Mouse (Mus musculus) thymus, postnatal 4 days (tissue): Measurements from ENCODE around the gene Fam199x.

Experiments used
- DNase-seq: peaks from one replicate; pipeline ENCODE4 v3.0.0; 2021

Gene Fam199x

DNA sequence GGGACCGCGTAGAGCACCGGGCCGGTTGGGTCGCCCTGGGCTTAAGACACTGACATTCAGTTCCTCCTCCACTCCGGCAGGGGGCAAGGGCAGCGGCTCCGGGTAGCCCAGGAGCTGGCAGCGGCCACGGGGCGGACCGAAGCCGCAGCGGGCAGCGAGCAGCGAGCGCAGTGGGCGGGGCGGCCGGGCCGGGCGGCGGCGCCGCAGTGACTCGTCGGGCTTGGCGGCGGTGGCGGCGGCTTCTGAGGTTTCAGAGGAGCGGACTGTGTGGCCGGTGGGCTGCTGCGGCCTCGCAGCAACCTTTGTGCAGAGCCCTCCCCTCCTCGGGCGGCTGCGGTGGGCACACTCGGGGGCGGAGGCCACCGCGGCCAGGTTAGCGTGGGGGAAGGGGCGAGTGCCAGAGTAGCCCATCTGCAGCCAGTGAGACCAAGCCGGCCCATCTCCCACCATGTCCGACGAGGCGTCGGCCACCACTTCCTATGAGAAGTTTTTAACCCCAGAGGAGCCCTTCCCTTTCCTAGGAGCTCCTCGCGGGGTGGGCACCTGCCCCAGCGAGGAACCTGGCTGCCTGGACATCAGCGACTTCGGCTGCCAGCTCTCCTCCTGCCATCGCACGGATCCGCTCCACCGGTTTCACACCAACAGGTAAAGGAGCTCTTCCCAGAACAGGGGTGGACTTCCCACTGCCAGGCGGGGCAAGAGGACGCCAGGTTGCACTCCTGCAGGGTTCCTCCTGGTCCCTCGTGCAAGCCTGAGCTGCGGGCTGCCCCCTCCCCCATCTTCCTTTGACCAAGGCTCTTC lies at the start of gene Fam199x:
Gene Fam199x, plus strand, starts transcription at position 170 of the 801 bp plus-strand sequence.
- DNase-seq = peak; percentile 78

DNA sequence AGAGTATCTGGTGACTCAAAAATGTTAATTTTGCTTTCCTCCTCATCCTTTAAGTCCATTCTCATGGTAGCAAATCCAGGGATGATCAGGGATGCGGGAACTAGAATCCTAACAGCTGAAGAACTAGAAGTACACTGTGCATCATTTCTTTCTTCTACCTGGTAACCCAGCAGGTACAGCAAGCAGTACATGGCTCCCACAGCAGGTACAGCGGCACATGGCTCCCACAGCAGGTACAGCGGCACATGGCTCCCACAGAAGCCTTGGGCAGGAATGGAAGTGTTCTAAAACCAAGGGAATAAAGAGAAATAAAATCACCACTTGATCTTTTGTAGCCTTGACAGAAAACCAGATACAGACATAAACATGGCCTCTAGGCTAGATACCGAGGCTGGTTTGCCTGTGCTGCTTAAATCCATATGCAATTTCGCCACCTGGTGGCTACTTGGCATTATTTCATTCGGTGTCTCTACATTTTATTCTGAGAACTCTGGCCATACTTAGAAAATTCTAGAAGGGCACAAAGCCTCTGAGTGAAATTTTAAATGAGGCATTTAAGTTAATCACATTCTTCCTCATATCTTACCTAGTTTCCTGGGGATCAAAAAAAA lies 34.2 kb upstream of the Fam199x start:
- peak; percentile 64 for DNase-seq

DNA sequence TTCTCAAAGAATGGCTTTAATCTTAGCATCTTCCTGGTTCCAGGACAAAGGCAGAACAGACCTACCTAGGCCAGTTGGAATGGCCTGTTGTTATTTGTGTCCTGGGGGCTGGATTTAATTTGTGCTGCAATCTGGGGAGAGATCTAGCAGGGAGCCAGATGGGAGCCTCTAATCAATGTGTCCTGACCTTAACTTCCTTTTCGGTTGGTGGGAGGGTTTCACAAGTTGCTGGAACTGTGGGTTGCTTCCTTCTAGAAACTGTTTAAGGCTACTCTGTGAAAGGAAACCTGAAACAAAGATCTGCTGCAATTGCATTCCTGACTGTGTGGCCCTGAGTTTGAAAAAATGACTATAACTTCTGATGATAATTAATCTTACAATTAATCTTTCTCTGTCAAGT lies 31.7 kb upstream of the Fam199x start:
- no peak for DNase-seq

- peak; percentile 77 for DNase-seq
Observed at GRCm38 (mm10) chrX:137019310-137019709, 30.1 kb upstream of the Fam199x start.

- DNase-seq = no peak
Observed at GRCm38 (mm10) chrX:137030916-137031315, 18.5 kb upstream of the Fam199x start.

DNA sequence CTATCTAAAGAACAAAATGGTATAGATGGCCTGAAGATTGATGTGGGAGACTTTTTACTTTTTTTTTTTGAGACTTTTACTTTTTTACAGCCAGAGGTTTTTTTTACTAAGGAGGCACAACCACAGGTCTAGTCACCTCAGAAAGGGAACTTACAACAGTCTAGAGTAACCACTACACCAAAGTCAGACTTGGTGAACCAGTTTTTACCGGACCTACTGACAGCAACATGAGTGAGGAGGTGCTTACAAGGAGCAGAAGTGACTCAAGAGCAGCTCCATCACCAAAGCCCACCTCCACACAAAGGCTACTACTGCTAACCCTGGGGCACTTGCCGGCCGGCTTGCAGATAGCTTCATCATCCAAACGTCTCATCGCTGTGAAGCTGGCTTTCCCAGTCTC lies 17.7 kb upstream of the Fam199x start:
- DNase-seq = no peak

DNA sequence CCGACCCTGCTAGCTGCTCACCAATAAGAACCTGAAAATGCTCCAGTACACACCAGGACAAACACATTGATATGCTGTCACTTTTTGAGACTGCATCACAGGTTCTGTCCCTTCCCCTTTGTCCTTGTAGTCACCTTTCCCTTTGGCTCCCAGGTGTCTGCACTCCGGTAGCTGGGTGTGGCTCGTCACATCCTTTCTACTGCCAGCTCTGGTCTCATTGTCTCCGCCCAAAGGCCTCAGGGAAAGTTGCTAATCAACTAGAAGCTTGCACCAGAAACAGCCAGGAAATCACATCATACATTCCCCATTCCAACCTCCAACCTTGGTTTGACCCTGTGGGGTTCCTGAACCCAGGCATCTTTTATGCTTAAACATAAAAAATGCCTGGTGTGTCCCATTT lies 15.1 kb upstream of the Fam199x start:
- no peak for DNase-seq

DNA sequence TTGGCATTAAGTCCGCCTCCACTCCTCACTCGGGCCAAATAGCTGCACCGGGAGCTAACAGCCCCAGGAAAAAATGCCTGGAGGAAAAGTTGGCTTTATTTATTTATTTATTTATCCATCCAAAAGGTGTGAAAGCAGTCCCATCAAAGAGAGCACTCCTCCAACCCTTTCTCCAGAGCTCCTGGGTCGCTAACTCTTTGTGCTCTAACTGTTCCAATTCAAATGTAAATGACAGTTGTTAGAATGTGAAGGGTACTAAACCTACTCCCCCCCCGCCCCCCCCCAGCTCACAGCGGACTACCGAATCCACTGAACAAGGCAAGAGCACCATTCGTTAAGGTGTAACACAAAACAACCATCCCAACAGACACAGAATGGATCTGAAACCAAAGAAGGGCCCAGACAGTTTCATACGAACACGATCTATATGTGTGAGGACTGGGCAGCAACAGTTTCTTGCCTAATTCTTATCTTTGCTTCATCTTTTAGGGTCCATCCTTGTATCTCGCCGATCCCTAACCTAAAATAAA lies 11.9 kb upstream of the Fam199x start:
- no peak for DNase-seq

DNA sequence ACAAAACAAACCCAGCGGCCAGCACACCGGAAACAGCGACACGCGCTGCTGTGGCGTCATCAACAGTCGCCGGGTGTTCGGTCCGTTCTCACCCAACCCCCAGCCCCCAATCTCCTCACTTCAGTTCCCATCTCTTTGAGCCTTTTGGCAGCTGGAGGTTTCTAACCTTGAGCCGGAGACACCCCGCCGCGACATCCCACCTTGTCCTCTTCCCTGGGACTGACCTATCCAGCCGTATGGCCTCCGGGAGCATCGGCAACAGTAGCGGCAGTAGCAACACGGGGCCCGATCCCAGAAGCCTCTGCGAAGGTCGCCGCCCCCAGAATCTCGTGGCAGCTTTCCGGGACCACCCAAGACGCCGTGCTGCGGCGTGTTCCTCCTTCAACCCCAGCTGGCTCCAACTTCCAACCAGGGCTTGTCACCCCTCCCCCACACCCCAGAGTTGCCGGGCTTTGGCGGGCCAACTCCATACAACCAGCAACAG lies 11.4 kb upstream of the Fam199x start, which contains the start of gene Slc25a53:
Gene Slc25a53, minus strand, starts transcription at position 303 of the 484 bp plus-strand sequence.
- DNase-seq = peak; percentile 86

- DNase-seq = no peak
Observed at GRCm38 (mm10) chrX:137038502-137038901, 10.9 kb upstream of the Fam199x start.

GRCm38 (mm10) chrX:137049060-137049424 lies 352 bp upstream of the Fam199x start:
- no peak for DNase-seq

- no peak for DNase-seq
Observed at GRCm38 (mm10) chrX:137063202-137063601, 13.8 kb downstream of the Fam199x start.

- no peak for DNase-seq
Observed at GRCm38 (mm10) chrX:137104531-137104930, 55.1 kb downstream of the Fam199x start.

- no peak for DNase-seq
Observed at GRCm38 (mm10) chrX:137106498-137106897, 57.1 kb downstream of the Fam199x start.

- DNase-seq = peak; percentile 88
Observed at GRCm38 (mm10) chrX:137118097-137118746, 68.8 kb downstream of the Fam199x start.

DNA sequence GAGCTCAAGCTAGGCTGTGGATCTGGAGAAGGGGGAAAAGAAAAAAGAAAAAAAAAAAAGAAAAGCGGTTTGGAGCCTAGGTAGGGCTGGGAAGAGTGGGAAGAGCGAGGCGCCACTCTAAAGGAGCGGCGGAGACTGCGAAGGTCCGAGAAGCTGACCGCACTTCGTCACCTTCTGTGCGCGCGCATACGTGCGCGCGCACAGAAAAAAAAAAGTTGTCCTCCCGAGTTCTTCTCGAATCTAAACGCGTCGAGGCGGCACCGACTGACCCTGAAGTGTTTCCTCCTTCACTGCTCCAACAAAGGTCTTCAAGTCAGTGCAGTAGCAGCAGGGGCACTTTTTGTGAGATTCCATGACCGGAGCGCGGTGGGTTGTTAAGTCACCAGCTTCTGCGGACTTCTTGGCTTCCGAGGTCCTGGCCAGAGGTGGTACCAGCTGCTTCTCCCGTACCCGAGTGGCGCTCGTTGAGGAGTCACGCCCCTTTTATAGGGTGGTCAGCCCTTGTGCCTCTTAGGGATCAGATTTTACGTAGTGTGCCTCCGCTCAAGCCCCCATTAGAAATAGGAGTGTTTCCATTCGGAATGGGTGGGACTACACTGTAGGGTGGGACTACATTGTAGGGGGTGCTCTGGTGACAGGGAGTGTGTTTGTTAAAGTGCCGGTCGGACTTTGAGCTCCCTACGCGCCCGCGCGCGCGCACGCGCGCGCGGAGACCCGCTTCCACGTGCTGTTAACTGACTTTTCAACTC lies 70.5 kb downstream of the Fam199x start:
- DNase-seq = no peak

DNA sequence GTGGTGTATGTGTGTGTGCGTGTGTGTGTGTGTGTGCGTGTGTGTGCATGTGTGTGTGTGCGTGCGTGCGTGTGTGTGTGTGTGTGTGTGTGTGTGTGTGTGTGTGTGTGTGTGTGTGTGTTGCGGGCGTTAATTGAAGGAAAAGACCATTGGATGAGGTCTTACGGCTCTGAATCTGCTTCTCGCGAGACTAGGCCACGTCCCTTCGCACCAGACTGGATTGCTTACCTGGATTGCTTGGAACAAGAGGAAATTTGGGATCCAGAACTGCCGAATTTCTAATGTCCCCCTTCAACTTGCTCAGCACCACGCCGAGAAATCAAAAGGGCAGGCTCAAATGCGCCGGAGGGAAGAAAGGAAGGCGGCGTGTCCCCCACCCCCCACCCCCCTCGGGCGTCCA lies 72.3 kb downstream of the Fam199x start, which contains the start of gene Esx1:
Gene Esx1, minus strand, starts transcription at position 366 of the 400 bp plus-strand sequence.
- no peak for DNase-seq

GRCm38 (mm10) chrX:137127542-137127941 lies 78.1 kb downstream of the Fam199x start:
- DNase-seq = no peak
